Mouse (Mus musculus) neural tube, embryonic 12.5 days (tissue): ENCODE data around the gene Iqcd. TPM values are rescaled to one million over a fixed set of nuclear protein-coding genes. Genes with fewer than 3 reads are reported as not detected.

Experiments used
- ATAC-seq: fragments of 200-750 bp; cut with Nextera tagmentation; 2 replicates; pipeline ENCODE4 v1.8.0; 2017; ENCODE audit warnings: low read depth, mild to moderate bottlenecking, moderate TSS enrichment, moderate library complexity; ENCODE audit not compliant: low FRiP score
- H3K27ac ChIP-seq: fragments of 300-500 bp; sonication (generic); 2 replicates; pipeline ENCODE4 v1.5.1; 2016
- H3K27me3 ChIP-seq: fragments of 300-500 bp; sonication (generic); replicated peaks from 2 replicates; pipeline ENCODE4 v1.6.1; 2016; ENCODE audit warnings: mild to moderate bottlenecking
- H3K36me3 ChIP-seq: fragments of 300-500 bp; sonication (generic); 2 replicates; pipeline ENCODE4 v1.6.1; 2016; ENCODE audit warnings: mild to moderate bottlenecking
- H3K4me1 ChIP-seq: fragments of 300-500 bp; sonication (generic); 2 replicates; pipeline ENCODE4 v1.6.1; 2016
- H3K4me2 ChIP-seq: fragments of 300-500 bp; sonication (generic); replicated peaks from 2 replicates; pipeline ENCODE4 v1.6.1; 2016; ENCODE audit warnings: mild to moderate bottlenecking
- H3K4me3 ChIP-seq: fragments of 300-500 bp; sonication (generic); 2 replicates; pipeline ENCODE4 v1.5.1; 2016
- H3K9ac ChIP-seq: fragments of 300-500 bp; sonication (generic); 2 replicates; pipeline ENCODE4 v1.6.1; 2016; ENCODE audit warnings: mild to moderate bottlenecking
- H3K9me3 ChIP-seq: fragments of 300-500 bp; sonication (generic); 2 replicates; pipeline ENCODE4 v1.6.1; 2016; ENCODE audit warnings: mild to moderate bottlenecking
- WGBS: fragments of 180-500 bp; shearing (Covaris S2); methylation state at CpG from one replicate; pipeline ENCODE4 v1.1.7; 2016; 5-methylcytosine and 5-hydroxymethylcytosine counted together
- polyA plus RNA-seq: library from polyadenylated mRNA; unstranded; fragments of >200 nt; fragmentation: Nextera tagmentation; extraction: Ambion mirVana; gene quantifications from 2 replicates; pipeline ENCODE4 v1.2.1, GENCODE M21; 2016

Iqcd gene
- polyA plus RNA-seq = 0.70 and 0.93 TPM in 2 replicates

DNA sequence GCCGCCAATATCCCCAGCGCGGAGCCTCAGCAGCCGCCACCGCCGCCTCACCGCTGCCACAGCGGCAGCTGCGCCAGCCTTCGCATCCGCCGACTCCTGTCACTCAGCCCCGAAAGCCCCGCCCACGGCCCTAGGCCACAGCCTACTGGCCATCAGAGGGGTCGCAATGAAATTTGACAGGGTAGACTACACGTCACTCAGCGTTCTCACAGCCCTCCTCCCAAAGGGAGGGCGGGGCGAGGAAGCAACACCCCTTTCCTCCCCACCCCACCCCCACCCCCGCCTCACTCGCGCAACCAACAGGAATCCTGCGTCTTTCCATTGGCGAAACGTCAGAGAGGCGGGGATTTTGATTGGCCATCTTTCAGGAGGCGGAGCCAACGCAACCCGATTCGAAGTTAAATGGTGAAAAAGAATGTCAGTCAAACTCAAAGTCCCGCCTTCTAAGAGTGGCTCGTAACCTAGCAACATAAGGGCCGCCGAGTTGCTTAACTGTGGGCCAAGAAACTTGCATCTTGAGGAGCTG is at the start of gene Iqcd, which contains the start of gene Tpcn1:
Gene Iqcd (plus strand): TSS at position 448 of the 526 bp plus-strand sequence.
Gene Tpcn1 (minus strand): TSS at position 105 of the 526 bp plus-strand sequence.
- Histone ChIP-seq H3K27me3 (no peaks in the 10 kb centered on the region), H3K4me2 (peak within 1 kb of the TSS; percentile 66), H3K36me3 (peaks cover 16% of the 10 kb centered on the region), H3K4me1 (peaks cover 28% of the 10 kb centered on the region), H3K27ac (no peak within 1 kb of the TSS), H3K4me3 (peak within 1 kb of the TSS; percentile 77), H3K9me3 (no peaks in the 10 kb centered on the region), H3K9ac (peak within 1 kb of the TSS; percentile 91)
- peak; percentile 97 for ATAC-seq
- WGBS = under 1% methylated on average over 35 of the region's 35 CpGs

- H3K27ac ChIP-seq = no peak overlapping the region
- H3K9me3 ChIP-seq = no peaks in the 10 kb centered on the region
- WGBS = 63% methylated on average over 11 of the region's 11 CpGs
- H3K36me3 ChIP-seq = peaks cover 42% of the 10 kb centered on the region
- no peak overlapping the region for H3K9ac ChIP-seq
- no peaks in the 10 kb centered on the region for H3K4me1 ChIP-seq
- no peak overlapping the region for H3K4me3 ChIP-seq
- H3K4me2 ChIP-seq = no peak overlapping the region
- H3K27me3 ChIP-seq = no peaks in the 10 kb centered on the region
- ATAC-seq = no peak
Observed at GRCm38 (mm10) chr5:120548236-120548850, 40.5 kb upstream of the Iqcd start.

DNA sequence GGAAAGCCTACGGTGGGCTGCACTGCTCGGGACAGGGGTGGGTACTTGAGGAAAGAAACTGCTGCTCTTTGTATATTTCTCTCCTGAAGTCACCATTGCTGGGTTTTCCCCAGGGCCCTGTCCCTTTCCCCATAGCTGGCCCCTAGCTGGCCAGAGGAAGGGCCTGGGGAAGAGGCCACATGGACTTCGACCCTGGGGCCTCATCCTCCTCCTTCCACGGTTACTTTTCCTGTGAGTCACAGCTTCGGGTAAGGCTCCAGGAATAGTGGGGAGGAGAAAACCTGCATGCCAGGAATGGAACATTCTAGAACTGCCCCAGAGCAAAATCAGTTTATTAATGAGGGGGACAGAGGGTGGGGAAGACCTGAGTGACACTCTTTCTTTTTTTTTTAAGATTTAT is 38.7 kb upstream of the Iqcd start:
- H3K9ac ChIP-seq = no peak overlapping the region
- WGBS = 89% methylated on average over 5 of the region's 5 CpGs
- H3K27ac ChIP-seq = no peak overlapping the region
- no peaks in the 10 kb centered on the region for H3K9me3 ChIP-seq
- no peaks in the 10 kb centered on the region for H3K4me1 ChIP-seq
- H3K4me3 ChIP-seq = no peak overlapping the region
- no peak overlapping the region for H3K4me2 ChIP-seq
- no peak for ATAC-seq
- peaks cover 47% of the 10 kb centered on the region for H3K36me3 ChIP-seq
- no peaks in the 10 kb centered on the region for H3K27me3 ChIP-seq

- no peak overlapping the region for H3K4me2 ChIP-seq
- no peaks in the 10 kb centered on the region for H3K27me3 ChIP-seq
- no peak overlapping the region for H3K9ac ChIP-seq
- H3K4me3 ChIP-seq = no peak overlapping the region
- no peak overlapping the region for H3K27ac ChIP-seq
- no peaks in the 10 kb centered on the region for H3K9me3 ChIP-seq
- 95% methylated on average over 5 of the region's 5 CpGs for WGBS
- ATAC-seq = no peak
- no peaks in the 10 kb centered on the region for H3K4me1 ChIP-seq
- H3K36me3 ChIP-seq = peaks cover 52% of the 10 kb centered on the region
Observed at GRCm38 (mm10) chr5:120550673-120551072, 38.1 kb upstream of the Iqcd start.

DNA sequence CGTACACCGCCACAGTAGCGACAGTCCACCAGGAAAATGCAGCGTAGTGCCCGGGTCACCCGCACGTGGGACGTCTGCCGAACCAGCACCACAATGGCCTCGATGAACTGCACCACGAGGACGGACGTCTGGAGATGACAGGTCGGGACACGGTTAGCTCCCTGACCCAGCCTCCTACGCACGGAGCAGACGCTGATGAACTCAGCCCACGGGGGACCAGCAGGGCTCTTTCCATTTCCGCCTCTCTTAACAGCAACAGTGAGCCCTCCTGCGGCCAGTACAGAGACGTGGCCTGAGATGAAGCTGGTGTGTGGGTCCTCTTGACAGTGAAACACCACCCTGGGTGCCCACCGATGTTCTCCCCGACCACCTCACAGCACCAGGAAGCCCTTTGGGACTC is 32.9 kb upstream of the Iqcd start:
- 82% methylated on average over 24 of the region's 24 CpGs for WGBS
- no peak for ATAC-seq
- no peak overlapping the region for H3K4me2 ChIP-seq
- H3K27ac ChIP-seq = no peak overlapping the region
- peaks cover 27% of the 10 kb centered on the region for H3K4me1 ChIP-seq
- H3K27me3 ChIP-seq = no peaks in the 10 kb centered on the region
- H3K36me3 ChIP-seq = peaks cover 52% of the 10 kb centered on the region
- no peak overlapping the region for H3K9ac ChIP-seq
- H3K4me3 ChIP-seq = no peak overlapping the region
- no peaks in the 10 kb centered on the region for H3K9me3 ChIP-seq

DNA sequence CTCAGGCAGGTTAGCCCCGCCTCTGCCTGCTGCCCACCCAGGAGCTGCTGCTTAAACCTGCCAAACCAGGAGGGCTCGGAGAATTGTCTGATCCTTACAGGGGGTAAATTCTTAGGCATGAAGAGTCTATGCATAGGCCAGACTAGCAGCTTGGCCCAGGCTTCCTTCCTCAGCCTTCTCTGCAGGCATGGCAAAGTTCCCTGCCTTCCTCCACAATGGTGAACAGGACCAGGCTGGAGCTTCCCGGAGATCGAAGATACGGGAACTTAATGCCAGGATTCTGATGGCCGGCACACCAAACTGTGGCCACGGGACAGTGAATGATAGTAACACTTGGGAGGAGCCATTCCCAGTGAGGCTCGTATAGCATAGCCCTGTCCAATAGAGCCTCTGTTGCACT is 30.8 kb upstream of the Iqcd start:
- Histone ChIP-seq H3K9ac (no peak overlapping the region), H3K4me2 (no peak overlapping the region), H3K4me1 (peaks cover 36% of the 10 kb centered on the region), H3K9me3 (no peaks in the 10 kb centered on the region), H3K4me3 (no peak overlapping the region), H3K27ac (no peak overlapping the region), H3K27me3 (no peaks in the 10 kb centered on the region), H3K36me3 (peaks cover 40% of the 10 kb centered on the region)
- 78% methylated on average over 8 of the region's 8 CpGs for WGBS
- ATAC-seq = no peak

- no peak for ATAC-seq
- Histone ChIP-seq H3K4me3 (no peak overlapping the region), H3K27ac (no peak overlapping the region), H3K36me3 (peaks cover 33% of the 10 kb centered on the region), H3K9ac (no peak overlapping the region), H3K4me1 (peaks cover 44% of the 10 kb centered on the region), H3K27me3 (no peaks in the 10 kb centered on the region), H3K9me3 (no peaks in the 10 kb centered on the region), H3K4me2 (peak overlapping the region; percentile 18)
- 75% methylated on average over 14 of the region's 14 CpGs for WGBS
Observed at GRCm38 (mm10) chr5:120558762-120559161, 30.1 kb upstream of the Iqcd start.

DNA sequence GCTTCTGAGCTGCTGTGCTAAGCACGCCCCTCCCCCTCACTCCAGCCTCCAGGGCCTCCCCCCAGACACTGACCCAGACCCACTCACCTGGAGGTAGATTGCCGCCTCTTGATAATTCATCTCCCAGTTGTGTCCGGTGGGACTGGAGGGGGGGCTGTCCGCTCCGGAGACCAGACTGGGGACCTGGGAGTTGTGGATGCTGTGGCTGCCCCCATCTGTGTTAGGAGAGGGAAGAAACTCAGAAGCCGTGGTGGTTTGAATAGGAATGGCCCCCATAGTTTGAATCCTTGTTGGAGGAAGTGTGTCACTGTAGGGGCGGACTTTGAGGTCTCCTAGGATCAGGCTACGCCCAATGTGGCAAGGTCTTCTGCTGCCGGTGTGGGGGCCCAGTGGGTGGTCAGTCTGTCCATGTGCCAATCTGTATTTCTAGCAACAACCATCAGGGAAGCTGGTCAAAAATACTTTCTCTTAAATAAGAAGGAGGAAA is 28.6 kb upstream of the Iqcd start:
- Histone ChIP-seq H3K9ac (no peak overlapping the region), H3K9me3 (no peaks in the 10 kb centered on the region), H3K27ac (peak overlapping the region; percentile 62), H3K4me3 (no peak overlapping the region), H3K36me3 (peaks cover 21% of the 10 kb centered on the region), H3K4me2 (peak overlapping the region; percentile 32), H3K27me3 (no peaks in the 10 kb centered on the region), H3K4me1 (peaks cover 56% of the 10 kb centered on the region)
- WGBS = 53% methylated on average over 9 of the region's 9 CpGs
- no peak for ATAC-seq

DNA sequence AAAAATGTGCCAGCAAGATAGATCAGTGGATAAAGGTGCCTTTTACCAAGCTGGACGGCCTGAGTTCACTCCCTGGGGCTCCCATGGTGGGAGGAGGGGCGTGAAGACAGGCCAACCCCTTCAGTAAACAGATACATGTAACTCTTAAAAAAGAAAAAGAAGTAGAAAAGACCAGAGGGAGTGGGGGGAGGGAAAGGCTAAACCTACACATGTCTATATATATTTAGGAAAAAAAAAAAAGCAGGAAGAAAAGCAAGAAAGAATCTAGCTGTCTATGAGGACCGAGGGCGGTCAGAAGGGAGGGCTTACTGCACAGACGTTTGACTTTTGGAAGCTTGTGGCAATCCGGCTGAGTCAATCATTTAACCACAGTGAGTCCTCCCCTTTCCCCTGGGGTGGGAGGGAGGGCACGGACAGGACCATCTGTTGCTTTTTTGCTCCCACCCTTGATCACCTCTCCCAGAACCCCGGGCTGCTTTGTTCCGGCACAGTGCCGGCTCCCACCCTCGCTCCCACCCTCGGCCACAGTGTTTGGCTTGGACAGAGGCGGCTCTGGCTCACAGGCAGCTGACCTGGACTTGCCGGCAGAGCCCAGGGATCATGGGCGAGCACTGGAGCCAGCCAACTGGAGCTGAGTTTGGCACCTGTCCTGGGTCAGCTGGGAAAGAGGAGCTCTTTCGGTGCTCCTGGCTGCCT is 28.1 kb upstream of the Iqcd start:
- Histone ChIP-seq H3K4me1 (peaks cover 62% of the 10 kb centered on the region), H3K27ac (no peak overlapping the region), H3K9ac (no peak overlapping the region), H3K36me3 (peaks cover 15% of the 10 kb centered on the region), H3K9me3 (no peaks in the 10 kb centered on the region), H3K4me2 (peak overlapping the region; percentile 37), H3K27me3 (no peaks in the 10 kb centered on the region), H3K4me3 (no peak overlapping the region)
- ATAC-seq = no peak; the same call in 1 of the 2 replicates
- 7% methylated on average over 16 of the region's 16 CpGs for WGBS

- H3K4me2 ChIP-seq = 0 out of 2 replicates have a peak overlapping the region, but pooled peaks have one; percentile 10
- H3K4me1 ChIP-seq = peaks cover 82% of the 10 kb centered on the region
- no peaks in the 10 kb centered on the region; the same call in 1 of the 2 replicates for H3K36me3 ChIP-seq
- no peaks in the 10 kb centered on the region for H3K27me3 ChIP-seq
- H3K4me3 ChIP-seq = no peak overlapping the region
- no peak overlapping the region for H3K9ac ChIP-seq
- no peaks in the 10 kb centered on the region for H3K9me3 ChIP-seq
- H3K27ac ChIP-seq = 0 out of 2 replicates have a peak overlapping the region, but pooled peaks have one; percentile 7
- no peak for ATAC-seq
- 57% methylated on average over 28 of the region's 28 CpGs for WGBS
Observed at GRCm38 (mm10) chr5:120562956-120563913, 25.6 kb upstream of the Iqcd start.

DNA sequence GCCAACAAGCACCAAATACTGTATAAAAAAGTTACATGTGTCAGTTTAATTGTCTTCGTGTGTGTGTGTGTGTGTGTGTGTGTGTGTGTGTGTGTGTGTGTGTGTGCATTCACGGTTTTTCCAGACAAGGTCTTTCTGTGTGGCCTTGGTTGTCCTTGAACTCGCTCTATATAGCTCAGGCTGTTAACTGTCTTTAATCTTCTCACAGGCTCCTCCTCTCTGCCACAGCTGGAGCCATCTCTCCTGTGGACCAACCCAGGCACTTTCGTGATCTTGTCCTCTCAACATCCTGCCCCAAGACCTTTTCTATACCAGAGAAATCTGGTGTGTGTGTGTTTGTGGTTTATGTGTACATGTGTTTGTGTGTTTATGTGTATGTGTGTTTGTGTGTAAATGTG is 24.9 kb upstream of the Iqcd start:
- Histone ChIP-seq H3K4me2 (no peak overlapping the region), H3K9me3 (no peaks in the 10 kb centered on the region), H3K9ac (no peak overlapping the region), H3K4me3 (no peak overlapping the region), H3K27ac (no peak overlapping the region), H3K27me3 (no peaks in the 10 kb centered on the region), H3K4me1 (peaks cover 82% of the 10 kb centered on the region), H3K36me3 (no peaks in the 10 kb centered on the region)
- no peak for ATAC-seq
- 58% methylated on average over 4 of the region's 4 CpGs for WGBS
